Mouse (Mus musculus) heart, adult 2 months (tissue): Measurements from ENCODE around the gene Pou5f1.

Experiments used
- CTCF ChIP-seq: fragments of 200-600 bp; IDR thresholded peaks from 2 replicates; pipeline ENCODE4 v1.8.1; 2022; ENCODE audit warnings: antibody characterized with exemption, mild to moderate bottlenecking, moderate library complexity
- POLR2A ChIP-seq: fragments of 200-500 bp; IDR thresholded peaks from 2 replicates; pipeline ENCODE4 v1.6.1; 2011; ENCODE audit warnings: mild to moderate bottlenecking, low read depth, low read length, control low read depth; ENCODE audit not compliant: insufficient read depth

DNA sequence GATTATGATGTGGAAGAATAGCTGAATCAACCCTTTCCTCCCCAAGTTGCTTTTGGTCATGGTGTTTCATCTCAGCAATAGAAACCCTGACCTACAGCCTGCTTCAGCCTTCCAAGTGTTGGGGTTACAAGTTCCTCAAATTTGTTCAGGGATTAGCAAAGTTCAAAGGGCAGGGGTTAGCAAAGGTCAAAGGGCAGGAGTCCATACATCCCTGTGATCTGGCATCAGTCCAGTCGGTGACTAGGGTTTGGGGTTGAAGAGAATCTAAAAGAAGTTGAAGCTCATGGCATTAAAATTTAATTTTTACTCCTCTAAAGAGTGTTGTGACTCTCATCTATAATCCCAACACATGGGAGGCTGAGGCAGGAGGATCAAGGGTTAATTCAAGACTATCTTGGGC is 32.7 kb downstream of the Pou5f1 start:
- TF ChIP-seq CTCF: no peak
- no peak for TF ChIP-seq POLR2A
